Mouse (Mus musculus) left cerebral cortex, postnatal 10 days (tissue): ENCODE measurements at regions not wholly inside any gene's neighbourhood (a gene's known extent, or its start where the extent isn't known, plus 50 kb on each side); places are given as distances from the start of the nearest gene placed in this dataset.
"Not testable (repeated sequence)": the region's sequence is repeated elsewhere in the genome, so short reads cannot be mapped to it uniquely, and the experiment has no call there.

ENCODE experiments used
- DNase-seq, 2 experiments: peaks; one replicate each; pipeline ENCODE4 v3.0.0; 2021 to 2022; ENCODE audit warnings: low spot score in 2 of 2, mixed read lengths in 1 of 2; ENCODE audit errors: extremely low spot score in 1 of 2
- intact Hi-C: fragments of 180-260 bp; cut with DNase I; formaldehyde crosslinking; loops from one replicate; pipeline ENCODE4 v1.15.1; 2025

GRCm38 (mm10) chr5:28793781-28794180 lies 326.7 kb upstream of the Shh start:
- intact Hi-C loops, result no loop called here
- DNase-seq, result no peak

DNA sequence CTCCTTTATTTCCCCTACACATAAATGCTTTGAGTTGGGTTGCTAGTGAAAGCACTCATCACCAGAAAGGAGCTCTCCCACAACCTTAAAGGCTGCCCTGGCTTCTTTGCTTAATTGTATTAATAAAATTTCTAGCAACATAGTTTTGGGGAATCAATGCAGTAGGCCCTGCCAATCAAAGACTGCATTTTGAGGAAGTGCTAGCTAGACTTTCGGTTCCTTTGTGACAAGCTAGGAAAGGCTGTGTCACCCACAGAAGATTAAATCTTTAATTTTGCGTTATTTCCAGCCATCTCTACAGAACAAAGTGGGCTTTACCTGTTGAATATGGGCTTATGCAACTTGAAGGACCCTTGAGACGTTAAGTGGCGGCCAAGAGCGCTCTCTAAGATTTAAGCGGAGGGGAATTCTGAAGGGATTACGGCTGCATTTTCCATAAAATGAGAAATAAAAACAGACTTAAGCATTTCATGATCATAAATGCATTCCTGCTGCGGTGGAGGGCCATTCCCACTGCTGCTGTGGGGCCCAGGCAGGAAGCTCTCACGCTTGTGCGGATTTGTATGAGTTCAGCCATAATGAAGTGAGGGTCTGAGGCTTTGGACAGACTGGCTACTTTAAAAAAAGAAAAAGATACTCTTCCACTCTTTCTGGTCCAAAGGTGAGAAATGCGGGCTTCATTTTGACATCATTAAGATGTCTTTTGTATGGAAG lies 318.4 kb upstream of the Shh start:
- intact Hi-C loops, result no loop called here

GRCm38 (mm10) chr5:28784339-28784966 lies 317.4 kb upstream of the Shh start:
- intact Hi-C loops, result no loop called here

More for the DNA sequence above, 318.4 kb upstream of the Shh start:
- DNase-seq, result no peak

GRCm38 (mm10) chr5:28775648-28776359 lies 308.7 kb upstream of the Shh start:
- intact Hi-C loops, result no loop called here
- no peak for DNase-seq

More at GRCm38 (mm10) chr5:28784339-28784966, 317.4 kb upstream of the Shh start:
- DNase-seq, result peak in 1 of 2 experiments; percentile 48

DNA sequence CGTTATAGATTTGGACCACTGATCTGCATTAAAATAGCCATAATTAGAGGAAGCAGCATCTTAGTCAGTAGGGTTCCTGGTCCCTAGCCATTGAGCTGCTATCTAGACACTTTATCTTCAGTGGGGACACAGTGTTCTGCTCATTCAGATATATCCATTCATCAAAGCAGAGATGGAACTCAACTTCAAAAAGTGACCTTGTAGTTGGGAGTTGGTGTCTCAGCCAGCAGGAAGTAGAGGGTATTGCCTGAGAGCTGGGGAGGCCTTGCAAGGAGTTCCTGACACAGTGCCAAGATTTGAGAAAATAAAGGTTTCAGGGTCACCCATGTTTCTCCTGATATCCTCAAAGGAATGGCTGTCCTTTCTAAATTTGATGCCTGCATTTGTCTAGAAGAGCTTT lies 304.7 kb upstream of the Shh start:
- intact Hi-C loops, result no loop called here
- DNase-seq, result no peak

GRCm38 (mm10) chr5:28756171-28756948 lies 289.3 kb upstream of the Shh start:
- peak; percentile 8 to 26 for DNase-seq
- intact Hi-C loops, result no loop called here

- DNase-seq, intact Hi-C loops: not testable (repeated sequence)
Observed at GRCm38 (mm10) chr5:28751821-28752220, 284.8 kb upstream of the Shh start.

- DNase-seq, result peak; percentile 20 to 23
- intact Hi-C loops, result no loop called here
Observed at GRCm38 (mm10) chr5:28734768-28735167, 267.7 kb upstream of the Shh start.

GRCm38 (mm10) chr5:28722067-28722466 lies 255.0 kb upstream of the Shh start:
- no peak for DNase-seq
- intact Hi-C loops, result no loop called here

- intact Hi-C loops, result no loop called here
- DNase-seq, result peak in 1 of 2 experiments; percentile 16
Observed at GRCm38 (mm10) chr5:28714978-28715377, 247.9 kb upstream of the Shh start.

DNA sequence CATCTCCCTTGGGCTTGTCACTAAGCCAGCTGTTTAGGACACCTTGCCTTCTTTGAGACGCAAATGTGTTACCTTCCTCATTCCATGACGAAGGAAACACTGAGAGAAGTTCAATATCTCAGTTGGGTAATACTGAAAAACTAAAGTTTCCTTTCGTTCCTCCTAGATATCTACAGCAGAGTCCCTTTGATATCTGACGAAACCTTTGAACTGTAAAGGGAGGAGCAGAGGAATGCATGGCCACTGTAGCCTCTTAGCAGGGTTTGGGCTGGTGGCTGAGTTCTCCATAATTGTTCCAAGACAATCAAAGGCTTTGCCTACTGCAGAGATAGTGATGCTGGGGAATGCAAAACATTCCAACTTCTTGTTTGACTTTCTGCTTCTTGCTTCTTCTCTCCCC lies 243.5 kb upstream of the Shh start:
- intact Hi-C loops, result no loop called here
- no peak for DNase-seq

GRCm38 (mm10) chr5:28709626-28710025 lies 242.6 kb upstream of the Shh start:
- intact Hi-C loops, result no loop called here
- no peak for DNase-seq

DNA sequence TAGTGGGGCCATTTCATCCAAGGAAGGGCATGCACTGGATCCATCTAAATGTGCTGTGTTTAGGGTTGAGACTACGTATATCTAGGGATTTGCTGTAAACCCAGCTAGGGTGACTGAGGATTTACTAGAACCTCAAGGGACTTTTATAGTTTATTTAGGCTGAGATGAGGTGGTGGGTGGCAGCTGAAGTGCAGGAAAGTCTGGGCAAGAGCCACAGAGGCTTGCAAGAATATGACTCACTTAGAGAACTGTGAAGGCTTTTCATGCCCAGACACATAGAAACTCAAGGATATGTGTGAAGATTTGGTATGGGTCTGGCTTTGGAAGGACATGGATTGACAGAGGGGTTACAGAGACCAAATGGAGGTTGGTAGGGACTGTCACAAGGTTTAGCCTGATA lies 237.3 kb upstream of the Shh start:
- peak in 1 of 2 experiments; percentile 9 for DNase-seq
- intact Hi-C loops, result no loop called here

DNA sequence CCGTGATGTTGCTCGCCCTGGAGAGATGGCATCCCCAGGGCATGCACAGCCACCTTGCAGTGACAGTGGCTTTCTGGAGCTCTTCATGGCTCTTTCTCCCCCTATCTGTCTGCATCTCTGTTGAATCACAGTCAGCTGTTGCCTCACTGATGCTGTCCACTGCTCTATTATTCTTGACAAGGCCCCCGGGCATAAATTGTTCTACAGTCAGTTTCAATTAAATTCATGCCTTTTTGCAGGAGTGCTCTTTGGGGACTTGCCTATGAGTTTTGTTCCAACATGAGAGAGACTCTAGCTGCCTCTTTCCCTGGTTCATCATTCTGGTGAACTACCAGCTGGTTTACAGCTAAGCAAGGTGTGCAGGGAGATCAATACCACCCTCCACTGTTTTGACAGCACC lies 229.9 kb upstream of the Shh start:
- intact Hi-C loops, result no loop called here
- DNase-seq, result no peak

DNA sequence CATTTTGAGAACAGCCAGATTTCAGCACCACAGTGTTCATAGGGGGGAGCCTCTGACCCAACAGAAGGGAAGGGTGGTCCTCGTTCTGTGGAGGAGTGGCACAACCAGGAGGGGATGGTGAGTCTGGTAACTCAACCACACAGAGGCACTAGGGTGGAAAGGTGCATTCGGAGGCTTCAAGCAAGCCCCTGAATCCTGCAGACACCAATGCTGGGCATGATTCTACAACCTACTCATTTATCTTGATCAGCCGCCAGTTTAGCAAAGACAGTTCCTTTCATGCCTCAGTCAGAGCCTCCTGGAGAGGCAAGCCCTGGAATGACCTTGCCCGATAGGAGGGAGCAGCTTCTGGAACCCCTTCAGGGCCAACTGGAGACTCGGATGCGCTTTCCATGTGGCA lies 223.1 kb upstream of the Shh start:
- intact Hi-C loops, result no loop called here
- DNase-seq, result no peak

DNA sequence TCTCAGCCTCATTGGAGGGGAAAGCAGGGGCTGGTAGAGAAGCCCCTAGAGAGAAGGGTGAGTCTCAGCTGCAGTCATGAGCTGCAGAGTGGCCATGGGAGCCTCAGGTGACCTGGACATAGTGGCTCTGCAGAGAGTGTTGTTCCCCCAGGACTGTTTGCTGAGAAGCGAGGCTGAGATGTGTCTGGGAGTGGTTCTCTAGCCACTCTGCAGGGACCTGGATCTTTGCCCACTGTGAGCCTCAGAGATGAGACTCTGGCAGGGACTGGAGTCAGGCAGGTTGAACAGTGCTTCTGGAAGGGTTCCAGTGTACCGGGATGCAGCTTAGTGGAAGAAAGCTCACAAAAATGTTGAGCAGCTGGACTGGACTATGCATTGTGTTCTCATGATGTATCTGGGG lies 222.6 kb upstream of the Shh start:
- peak in 1 of 2 experiments; percentile 37 for DNase-seq
- intact Hi-C loops, result no loop called here

GRCm38 (mm10) chr5:28689136-28689535 lies 222.1 kb upstream of the Shh start:
- DNase-seq, result no peak
- intact Hi-C loops, result no loop called here

DNA sequence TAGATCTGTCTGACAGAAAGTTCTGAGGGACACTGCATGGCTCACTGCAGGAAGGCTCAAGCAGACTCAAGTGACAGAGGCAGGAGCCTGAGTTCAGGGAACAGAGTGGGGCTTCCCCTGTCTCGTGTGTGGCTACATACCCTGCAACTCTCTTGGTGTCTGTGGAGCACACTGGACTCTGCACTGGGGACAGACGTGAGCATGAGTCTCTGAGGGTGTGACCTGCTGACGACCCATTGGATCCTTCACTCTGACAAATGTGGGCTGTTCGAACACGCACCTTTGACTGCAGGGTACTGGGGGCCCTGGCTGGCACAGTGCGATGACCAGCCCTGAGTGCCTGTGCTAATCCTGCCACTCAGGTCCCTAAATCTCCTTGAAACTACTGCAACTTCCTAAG lies 215.8 kb upstream of the Shh start:
- intact Hi-C loops, result no loop called here
- DNase-seq, result no peak

- no peak for DNase-seq
- intact Hi-C loops, result no loop called here
Observed at GRCm38 (mm10) chr5:28680311-28680710, 213.3 kb upstream of the Shh start.
